Mouse (Mus musculus) MEL (cell line): ENCODE measurements at regions not wholly inside any gene's neighbourhood (a gene's known extent, or its start where the extent isn't known, plus 50 kb on each side); places are given as distances from the start of the nearest gene placed in this dataset.

ENCODE experiments used
- CHD2 ChIP-seq: IDR thresholded peaks from 2 replicates; pipeline ENCODE4 v1.6.1; 2011; ENCODE audit warnings: low read length, improper control_type of control experiment
- CTCF ChIP-seq, 3 experiments: IDR thresholded peaks in 2 of 3; conservative IDR thresholded peaks in 1 of 3; 2 replicates each; pipeline ENCODE4 v1.5.1; 2011 to 2012; ENCODE audit warnings: low read length in 3 of 3, low read depth in 2 of 3, mild to moderate bottlenecking in 2 of 3, improper control_type of control experiment in 1 of 3, inconsistent platforms in 1 of 3, mixed read lengths in 1 of 3, moderate library complexity in 1 of 3; ENCODE audit not compliant: control insufficient read depth in 1 of 3, insufficient read depth in 1 of 3, poor library complexity in 1 of 3, severe bottlenecking in 1 of 3
- E2F4 ChIP-seq: IDR thresholded peaks from 2 replicates; pipeline ENCODE4 v1.6.1; 2011; ENCODE audit warnings: low read depth, low read length, improper control_type of control experiment, borderline replicate concordance
- EP300 ChIP-seq, 2 experiments: IDR thresholded peaks; 2 replicates each; pipeline ENCODE4 v1.6.1; 2011; ENCODE audit warnings: improper control_type of control experiment in 2 of 2, low read length in 2 of 2, low read depth in 1 of 2, mild to moderate bottlenecking in 1 of 2
- GATA1 ChIP-seq: IDR thresholded peaks from 2 replicates; pipeline ENCODE4 v1.6.1; 2011; ENCODE audit warnings: low read depth, low read length, improper control_type of control experiment
- KAT2A ChIP-seq: conservative IDR thresholded peaks from 2 replicates; pipeline ENCODE4 v1.6.1; 2012; ENCODE audit warnings: low read depth, low read length, improper control_type of control experiment, inconsistent platforms
- MAX ChIP-seq: IDR thresholded peaks from 2 replicates; pipeline ENCODE4 v1.6.1; 2011; ENCODE audit warnings: low read length, improper control_type of control experiment
- POLR2A ChIP-seq, 2 experiments: IDR thresholded peaks; 2 replicates each; pipeline ENCODE4 v1.6.1; 2011 to 2012; ENCODE audit warnings: low read length in 2 of 2, mild to moderate bottlenecking in 2 of 2, control low read depth in 1 of 2, improper control_type of control experiment in 1 of 2, low read depth in 1 of 2, moderate library complexity in 1 of 2; ENCODE audit not compliant: control insufficient read depth in 1 of 2, insufficient read depth in 1 of 2, poor library complexity in 1 of 2
- POLR2AphosphoS5 ChIP-seq: IDR thresholded peaks from 2 replicates; pipeline ENCODE4 v1.6.1; 2012; ENCODE audit warnings: low read depth, borderline replicate concordance, mild to moderate bottlenecking, inconsistent platforms, low read length, moderate library complexity, mixed read lengths
- RCOR1 ChIP-seq: IDR thresholded peaks from 2 replicates; pipeline ENCODE4 v1.6.1; 2012; ENCODE audit warnings: low read depth, mild to moderate bottlenecking, inconsistent platforms, low read length, improper control_type of control experiment
- TCF12 ChIP-seq: IDR thresholded peaks from 2 replicates; pipeline ENCODE4 v1.6.1; 2014; ENCODE audit warnings: low read depth, mild to moderate bottlenecking, inconsistent platforms, low read length, improper control_type of control experiment, moderate library complexity
- ZC3H11A ChIP-seq: IDR thresholded peaks from 2 replicates; pipeline ENCODE4 v1.6.1; 2012; ENCODE audit warnings: low read depth, mild to moderate bottlenecking, inconsistent platforms, low read length, improper control_type of control experiment

- TF ChIP-seq E2F4 (no peak), POLR2A (IDR thresholded peaks at IDR 0.05; ENCODE audit: control insufficient read depth in 1 of 2, insufficient read depth in 1 of 2, low read depth in 1 of 2, low read length in 2 of 2, poor library complexity in 1 of 2) (no peak), MAX (no peak), CHD2 (no peak), EP300 (IDR thresholded peaks at IDR 0.05; ENCODE audit: low read depth in 1 of 2, low read length in 2 of 2) (no peak), RCOR1 (no peak), POLR2AphosphoS5 (no peak), CTCF (IDR thresholded peaks at IDR 0.05 in 2 of 3, conservative IDR thresholded peaks at IDR 0.05 in 1 of 3; ENCODE audit: control insufficient read depth in 1 of 3, insufficient read depth in 1 of 3, low read depth in 2 of 3, low read length in 3 of 3, poor library complexity in 1 of 3, severe bottlenecking in 1 of 3) (no peak), GATA1 (no peak), KAT2A (no peak), ZC3H11A (no peak), TCF12 (no peak)
Observed at GRCm38 (mm10) chr5:117000770-117001201, 115.1 kb downstream of the Suds3 start.
